Mouse (Mus musculus) liver, embryonic 14.5 days (tissue): ENCODE results near the gene Adamtsl4. TPM values are rescaled to one million over a fixed set of nuclear protein-coding genes. Genes with fewer than 3 reads are reported as not detected.

Experiments
- ATAC-seq: fragments of 200-750 bp; cut with Nextera tagmentation; 2 replicates; pipeline ENCODE4 v1.8.0; 2017; ENCODE audit warnings: moderate number of reproducible peaks, mild to moderate bottlenecking, moderate library complexity; ENCODE audit not compliant: insufficient read depth
- DNase-seq, 3 experiments: peaks; one replicate each; pipeline ENCODE4 v3.0.0-alpha.2; 2012 to 2013; ENCODE audit warnings: low read depth in 3 of 3, low spot score in 3 of 3
- H3K27ac ChIP-seq: fragments of 300-500 bp; sonication (generic); 2 replicates; pipeline ENCODE4 v1.5.1; 2014; ENCODE audit warnings: moderate library complexity, mild to moderate bottlenecking, control low read depth, inconsistent platforms
- H3K27me3 ChIP-seq: fragments of 300-500 bp; sonication (generic); 2 replicates; pipeline ENCODE4 v1.6.1; 2014; ENCODE audit warnings: mild to moderate bottlenecking, low read length, moderate library complexity; ENCODE audit not compliant: control insufficient read depth, insufficient read depth
- H3K36me3 ChIP-seq: fragments of 300-500 bp; sonication (generic); replicated peaks from 2 replicates; pipeline ENCODE4 v1.6.1; 2014; ENCODE audit warnings: low read depth; ENCODE audit not compliant: control insufficient read depth, insufficient read depth
- H3K4me1 ChIP-seq, 2 experiments: fragments of 200-500 bp in 1 of 2; fragments of 300-500 bp in 1 of 2; sonication (generic) in 1 of 2; replicated peaks; 2 replicates each; pipeline ENCODE4 v1.6.1; 2012 to 2014; ENCODE audit warnings: antibody characterized with exemption in 1 of 2, inconsistent platforms in 1 of 2, low read length in 1 of 2; ENCODE audit not compliant: control insufficient read depth in 2 of 2, insufficient read depth in 2 of 2
- H3K4me2 ChIP-seq: fragments of 300-500 bp; sonication (generic); 2 replicates; pipeline ENCODE4 v1.6.1; 2014; ENCODE audit warnings: low read depth, mild to moderate bottlenecking, control low read depth, moderate library complexity
- H3K4me3 ChIP-seq, 2 experiments: fragments of 200-500 bp in 1 of 2; fragments of 300-500 bp in 1 of 2; sonication (generic) in 1 of 2; 2 replicates each; pipeline ENCODE4 v1.5.1; 2012 to 2014; ENCODE audit warnings: low read depth in 2 of 2, low read length in 2 of 2, mild to moderate bottlenecking in 2 of 2, control low read depth in 1 of 2, inconsistent platforms in 1 of 2, moderate library complexity in 1 of 2; ENCODE audit not compliant: insufficient read depth in 1 of 2
- H3K9ac ChIP-seq: fragments of 300-500 bp; sonication (generic); replicated peaks from 2 replicates; pipeline ENCODE4 v1.6.1; 2014; ENCODE audit warnings: mild to moderate bottlenecking, control low read depth, moderate library complexity
- H3K9me3 ChIP-seq: fragments of 300-500 bp; sonication (generic); 2 replicates; pipeline ENCODE4 v1.6.1; 2016; ENCODE audit warnings: low read length, mixed read lengths; ENCODE audit not compliant: control insufficient read depth
- CTCF ChIP-seq: IDR thresholded peaks from 2 replicates; pipeline ENCODE4 v1.5.1; 2016; ENCODE audit warnings: antibody characterized with exemption, low read depth, control low read depth
- EP300 ChIP-seq: IDR thresholded peaks from 2 replicates; pipeline ENCODE4 v1.6.1; 2016; ENCODE audit warnings: antibody characterized with exemption, low read depth
- WGBS: fragments of 180-500 bp; shearing (Covaris S2); extraction: QIAGEN DNeasy Blood & Tissue Kit; methylation state at CpG from one replicate; pipeline ENCODE4 v1.1.7; 2014; ENCODE audit not compliant: insufficient replicate concordance; 5-methylcytosine and 5-hydroxymethylcytosine counted together
- polyA plus RNA-seq, 2 experiments: library from polyadenylated mRNA; depleted of rRNA in 1 of 2; stranded (reverse) in 1 of 2; unstranded in 1 of 2; fragments of >200 nt; fragmentation: Nextera tagmentation in 1 of 2; extraction: Ambion mirVana in 1 of 2; gene quantifications; 2 replicates each; pipeline versions ENCODE4 v1.2.1 to v1.2.3; 2012 to 2014

Adamtsl4 gene
- polyA plus RNA-seq, 2 experiments: 0.12 to 0.17 TPM

GRCm38 (mm10) chr3:95725863-95726262 is 38.1 kb upstream of the Adamtsl4 start:
- H3K36me3 ChIP-seq: no peaks in the 10 kb centered on the region

GRCm38 (mm10) chr3:95722386-95722785 is 34.7 kb upstream of the Adamtsl4 start:
- H3K27me3 ChIP-seq: no peaks in the 10 kb centered on the region
- 40% methylated on average over 3 of the region's 3 CpGs for WGBS
- H3K4me2 ChIP-seq: no peak overlapping the region
- H3K4me1 ChIP-seq: no peaks in the 10 kb centered on the region
- no peak for TF ChIP-seq EP300
- TF ChIP-seq CTCF: no peak
- H3K9me3 ChIP-seq: no peaks in the 10 kb centered on the region
- no peak overlapping the region for H3K4me3 ChIP-seq
- H3K36me3 ChIP-seq: no peaks in the 10 kb centered on the region
- ATAC-seq (no peak), DNase-seq (no peak)
- no peak overlapping the region for H3K9ac ChIP-seq
- H3K27ac ChIP-seq: no peak overlapping the region

More at GRCm38 (mm10) chr3:95725863-95726262, 38.1 kb upstream of the Adamtsl4 start:
- Histone ChIP-seq H3K4me1 (no peaks in the 10 kb centered on the region), H3K27ac (no peak overlapping the region), H3K4me2 (no peak overlapping the region), H3K4me3 (no peak overlapping the region), H3K27me3 (no peaks in the 10 kb centered on the region), H3K9me3 (no peaks in the 10 kb centered on the region), H3K9ac (no peak overlapping the region)
- no peak for TF ChIP-seq CTCF
- no peak for TF ChIP-seq EP300
- WGBS: 70% methylated on average over 7 of the region's 7 CpGs
- no peak for ATAC-seq
- no peak for DNase-seq

GRCm38 (mm10) chr3:95718153-95718552 is 30.4 kb upstream of the Adamtsl4 start:
- Histone ChIP-seq H3K27me3 (no peaks in the 10 kb centered on the region), H3K9me3 (no peaks in the 10 kb centered on the region), H3K4me2 (no peak overlapping the region), H3K4me3 (no peak overlapping the region), H3K4me1 (no peaks in the 10 kb centered on the region), H3K36me3 (no peaks in the 10 kb centered on the region), H3K9ac (no peak overlapping the region), H3K27ac (no peak overlapping the region)
- ATAC-seq (no peak), DNase-seq (no peak)
- no peak for TF ChIP-seq EP300
- TF ChIP-seq CTCF: no peak
- WGBS: 77% methylated on average over 2 of the region's 2 CpGs

GRCm38 (mm10) chr3:95716075-95716474 is 28.4 kb upstream of the Adamtsl4 start:
- Histone ChIP-seq H3K27me3 (no peaks in the 10 kb centered on the region), H3K9me3 (no peaks in the 10 kb centered on the region), H3K9ac (no peak overlapping the region), H3K4me1 (no peaks in the 10 kb centered on the region), H3K4me3 (no peak overlapping the region), H3K36me3 (no peaks in the 10 kb centered on the region), H3K27ac (no peak overlapping the region), H3K4me2 (no peak overlapping the region)
- DNase-seq (no peak), ATAC-seq (no peak)
- no peak for TF ChIP-seq CTCF
- no peak for TF ChIP-seq EP300
- WGBS: 57% methylated on average over 1 of the region's 1 CpGs

- TF ChIP-seq EP300 (no peak), CTCF (no peak)
- no peak for ATAC-seq
- H3K4me2 ChIP-seq: no peak overlapping the region
- no peak overlapping the region for H3K9ac ChIP-seq
- H3K4me3 ChIP-seq: no peak overlapping the region
- no peaks in the 10 kb centered on the region for H3K36me3 ChIP-seq
- no peaks in the 10 kb centered on the region for H3K4me1 ChIP-seq
- H3K27me3 ChIP-seq: no peaks in the 10 kb centered on the region
- no peaks in the 10 kb centered on the region for H3K9me3 ChIP-seq
- no peak for DNase-seq
- no peak overlapping the region for H3K27ac ChIP-seq
These were observed 22.2 kb upstream of the Adamtsl4 start for GRCm38 (mm10) chr3:95709967-95710366.
